Mouse (Mus musculus) ES-E14 (cell line): ENCODE data around the gene BC017158. TPM values are rescaled to one million over a fixed set of nuclear protein-coding genes. Genes with fewer than 3 reads are reported as not detected.
A peak's percentile ranks its signal among the peaks of the same experiment; 100 is the strongest.

ENCODE experiments used
- DNase-seq: peaks from one replicate; pipeline ENCODE4 v3.0.0-alpha.2; 2013; ENCODE audit warnings: low read depth, low spot score
- H3K27ac ChIP-seq: 2 replicates; pipeline ENCODE4 v1.5.1; 2012; ENCODE audit warnings: low read depth, mild to moderate bottlenecking, low read length, moderate library complexity, mixed read lengths; ENCODE audit not compliant: poor library complexity, insufficient read depth, severe bottlenecking
- H3K36me3 ChIP-seq: 2 replicates; pipeline ENCODE4 v1.6.1; 2012; ENCODE audit warnings: mild to moderate bottlenecking, low read length, moderate library complexity, mixed read lengths; ENCODE audit not compliant: control insufficient read depth, poor library complexity, insufficient read depth, severe bottlenecking
- H3K4me1 ChIP-seq, 2 experiments: fragments of 150-350 bp in 1 of 2; sonication (generic) in 1 of 2; 2 replicates each; pipeline ENCODE4 v1.6.1; 2012; ENCODE audit warnings: low read length in 2 of 2, mild to moderate bottlenecking in 1 of 2, mixed read lengths in 1 of 2; ENCODE audit not compliant: control insufficient read depth in 2 of 2, insufficient read depth in 2 of 2, poor library complexity in 1 of 2
- H3K4me3 ChIP-seq, 2 experiments: fragments of 150-350 bp in 1 of 2; sonication (generic) in 1 of 2; 2 replicates each; pipeline ENCODE4 v1.5.1; 2012; ENCODE audit warnings: low read length in 2 of 2, low read depth in 1 of 2, mild to moderate bottlenecking in 1 of 2, mixed read lengths in 1 of 2; ENCODE audit not compliant: insufficient read depth in 1 of 2, poor library complexity in 1 of 2, severe bottlenecking in 1 of 2
- H3K9ac ChIP-seq: 2 replicates; pipeline ENCODE4 v1.6.1; 2012; ENCODE audit warnings: low read depth, mild to moderate bottlenecking, low read length, mixed read lengths; ENCODE audit not compliant: poor library complexity, insufficient read depth, severe bottlenecking
- H3K9me3 ChIP-seq: fragments of 150-350 bp; sonication (generic); 2 replicates; pipeline ENCODE4 v1.6.1; 2012; ENCODE audit warnings: low read depth, mild to moderate bottlenecking, low read length; ENCODE audit not compliant: control insufficient read depth, insufficient read depth
- CHD2 ChIP-seq: IDR thresholded peaks from 2 replicates; pipeline ENCODE4 v1.6.1; 2014; ENCODE audit warnings: mild to moderate bottlenecking, low read depth, low read length, inconsistent platforms
- HCFC1 ChIP-seq: IDR thresholded peaks from 2 replicates; pipeline ENCODE4 v1.6.1; 2012; ENCODE audit warnings: low read length, inconsistent platforms, borderline replicate concordance; ENCODE audit not compliant: insufficient read depth
- MAFK ChIP-seq: IDR thresholded peaks from 2 replicates; pipeline ENCODE4 v1.6.1; 2014; ENCODE audit warnings: mild to moderate bottlenecking, low read depth, low read length, inconsistent platforms; ENCODE audit not compliant: insufficient read depth
- ZC3H11A ChIP-seq: IDR thresholded peaks from 2 replicates; pipeline ENCODE4 v1.6.1; 2012; ENCODE audit warnings: low read depth, mild to moderate bottlenecking, inconsistent platforms, low read length, borderline replicate concordance
- ZNF384 ChIP-seq: IDR thresholded peaks from 2 replicates; pipeline ENCODE4 v1.6.1; 2012; ENCODE audit warnings: low read depth, low read length, inconsistent platforms
- in situ Hi-C, 2 experiments: fragments of 600-800 bp; cut with MboI; formaldehyde crosslinking; loops; one replicate each; pipeline ENCODE4 v1.15.1; 2025; ENCODE audit warnings: low sequenced_read_pairs in 2 of 2, inconsistent platforms in 1 of 2; ENCODE audit not compliant: unreplicated experiment in 2 of 2
- total RNA-seq: library from RNA; depleted of rRNA; stranded (reverse); fragments of 300-350 nt; gene quantifications from 2 replicates; pipeline ENCODE4 v1.2.3, GENCODE M21; 2012

The BC017158 gene
- total RNA-seq, 1 experiment, result 18.6 TPM

DNA sequence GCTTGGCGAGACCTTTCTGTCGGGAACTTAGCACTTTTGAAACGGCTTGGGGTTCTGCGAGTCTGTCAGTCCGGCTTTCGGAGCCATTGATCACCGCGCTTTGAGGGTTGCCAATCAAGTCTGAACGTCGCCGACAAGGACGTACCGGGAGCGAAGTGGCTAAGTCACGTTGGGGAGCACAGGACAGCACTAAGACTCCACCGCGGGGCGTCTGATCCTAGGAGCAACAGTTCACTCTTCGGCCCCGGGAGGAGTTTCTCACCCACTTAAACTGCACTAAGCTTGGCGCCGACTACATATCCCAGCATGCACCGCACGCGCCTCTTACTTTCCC is 60.4 kb downstream of the BC017158 start:
- Histone ChIP-seq H3K27ac (peak overlapping the region; percentile 97), H3K9me3 (no peaks in the 10 kb centered on the region), H3K4me3 (peak overlapping the region; percentile 88 to 89), H3K9ac (peak overlapping the region; percentile 97), H3K4me1 (peaks cover 0 to 2% of the 10 kb centered on the region in 2 experiments; a peak in 1 of 4 replicates), H3K36me3 (peaks cover 13% of the 10 kb centered on the region; the same call in 1 of the 2 replicates)
- in situ Hi-C loops, result no loop called here
- no peak for TF ChIP-seq ZNF384
- no peak for TF ChIP-seq ZC3H11A
- no peak for TF ChIP-seq MAFK
- TF ChIP-seq CHD2, result no peak
- no peak; the same call in 1 of the 2 replicates for TF ChIP-seq HCFC1
- DNase-seq, result no peak

GRCm38 (mm10) chr7:128236856-128237592 is 60.9 kb downstream of the BC017158 start, which contains the start of gene Armc5:
Armc5 (plus strand) TSS chr7:128237342.
- in situ Hi-C loops, result no loop called here
- no peak for TF ChIP-seq ZNF384
- TF ChIP-seq MAFK, result peak; percentile 84

DNA sequence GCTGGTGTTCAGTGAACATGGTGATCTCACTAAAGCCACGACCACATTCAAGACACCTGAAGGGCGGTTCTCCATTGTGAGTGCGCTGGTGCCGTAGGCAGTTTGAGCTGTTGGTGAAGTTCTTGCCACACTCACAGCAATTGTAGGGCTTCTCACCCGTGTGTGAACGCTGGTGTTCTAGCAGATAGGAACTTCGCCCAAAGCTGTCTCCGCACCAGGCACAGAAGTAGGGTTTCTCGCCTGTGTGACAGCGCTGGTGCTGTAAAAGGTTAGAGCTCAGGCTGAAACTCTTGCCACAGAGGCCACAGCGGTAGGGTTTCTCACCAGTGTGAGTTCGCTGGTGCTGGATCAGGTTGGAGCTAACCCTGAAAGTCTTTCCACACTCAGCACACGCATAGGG is 61.5 kb downstream of the BC017158 start:
- no peak overlapping the region for H3K27ac ChIP-seq

More at GRCm38 (mm10) chr7:128236856-128237592, 60.9 kb downstream of the BC017158 start, which contains the start of gene Armc5:
- Histone ChIP-seq H3K36me3 (peaks cover 8% of the 10 kb centered on the region; the same call in 1 of the 2 replicates), H3K9me3 (no peaks in the 10 kb centered on the region), H3K4me1 (peaks cover 0 to 2% of the 10 kb centered on the region in 2 experiments; a peak in 1 of 4 replicates), H3K9ac (peak within 1 kb of the TSS; percentile 97), H3K4me3 (peak within 1 kb of the TSS; percentile 88 to 89), H3K27ac (peak within 1 kb of the TSS; percentile 97)
- peak; percentile 51 for DNase-seq

DNA sequence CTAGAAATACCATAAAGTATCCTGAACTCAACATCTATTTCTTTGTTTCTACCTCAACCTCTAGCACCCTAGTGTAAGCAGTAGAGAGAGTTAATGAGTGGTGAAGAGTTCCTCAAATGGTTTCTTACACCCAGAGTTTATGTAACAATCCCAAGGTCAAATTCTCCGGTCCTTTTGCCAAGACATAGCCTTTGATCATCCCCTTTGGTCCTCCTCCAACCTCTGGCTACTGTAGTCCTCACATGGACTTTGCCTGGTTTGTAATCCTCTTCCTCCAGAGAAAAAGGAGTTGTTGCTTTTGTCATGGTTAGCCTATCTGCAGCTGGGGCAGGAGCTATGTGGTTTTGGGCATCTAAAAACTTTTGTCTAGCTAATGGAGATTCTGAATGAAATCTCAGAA is 62.5 kb downstream of the BC017158 start:
- no peak overlapping the region for H3K9ac ChIP-seq
- TF ChIP-seq ZC3H11A (no peak), CHD2 (no peak), ZNF384 (no peak), MAFK (no peak), HCFC1 (no peak)
- DNase-seq, result no peak
- peaks cover 5% of the 10 kb centered on the region; the same call in 1 of the 2 replicates for H3K36me3 ChIP-seq
- H3K9me3 ChIP-seq, result no peaks in the 10 kb centered on the region
- H3K4me1 ChIP-seq, result peaks cover 0 to 2% of the 10 kb centered on the region in 2 experiments; a peak in 1 of 4 replicates
- in situ Hi-C loops, result no loop called here
- H3K4me3 ChIP-seq, result no peak overlapping the region
- H3K27ac ChIP-seq, result no peak overlapping the region

More for the DNA sequence above, 61.5 kb downstream of the BC017158 start:
- Histone ChIP-seq H3K9ac (0 out of 2 replicates have a peak overlapping the region, but pooled peaks have one; percentile 97), H3K36me3 (peaks cover 8% of the 10 kb centered on the region; the same call in 1 of the 2 replicates), H3K9me3 (no peaks in the 10 kb centered on the region), H3K4me3 (peak overlapping the region in 1 of 2 experiments; percentile 89; a peak in 3 of 4 replicates), H3K4me1 (peaks cover 0 to 2% of the 10 kb centered on the region in 2 experiments; a peak in 1 of 4 replicates)
- in situ Hi-C loops, result no loop called here
- no peak for DNase-seq
- TF ChIP-seq MAFK, result no peak
- no peak for TF ChIP-seq HCFC1
- TF ChIP-seq CHD2, result no peak
- TF ChIP-seq ZNF384, result no peak
- no peak for TF ChIP-seq ZC3H11A
